Mouse (Mus musculus): ENCODE data around the gene Lancl1.

- no peak for TF ChIP-seq POLR2A (IDR thresholded peaks at IDR 0.05; ENCODE audit: borderline replicate concordance, control insufficient read depth, low read depth, low read length)
- no peak for TF ChIP-seq CTCF (IDR thresholded peaks at IDR 0.05; ENCODE audit: control insufficient read depth, insufficient read depth, low read length)
Observed at GRCm38 (mm10) chr1:67033278-67033677, 5.4 kb downstream of the Lancl1 start.

Data from bone marrow, adult 2 months (tissue).